Mouse (Mus musculus) thymus, adult 2 months (tissue): ENCODE data around the gene Gipc1.

Experiments
- CTCF ChIP-seq: fragments of 200-500 bp; IDR thresholded peaks from 2 replicates; pipeline ENCODE4 v1.5.1; 2012; ENCODE audit warnings: mild to moderate bottlenecking, control low read depth, low read length, moderate library complexity, borderline replicate concordance; ENCODE audit not compliant: control insufficient read depth, poor library complexity, insufficient read depth; ENCODE audit errors: extremely low read depth
- POLR2A ChIP-seq: fragments of 200-500 bp; IDR thresholded peaks from 2 replicates; pipeline ENCODE4 v1.6.1; 2012; ENCODE audit warnings: mild to moderate bottlenecking, low read length, control low read depth, moderate library complexity; ENCODE audit not compliant: control insufficient read depth, poor library complexity, insufficient read depth; ENCODE audit errors: extremely low read depth

GRCm38 (mm10) chr8:83652744-83653661 is 526 bp downstream of the Gipc1 start:
- TF ChIP-seq CTCF, result no peak
- TF ChIP-seq POLR2A, result no peak
